Mouse (Mus musculus): ENCODE measurements around the gene Sec16a. TPM values are rescaled to one million over a fixed set of nuclear protein-coding genes. Genes with fewer than 3 reads are reported as not detected.

Sec16a gene
- polyA plus RNA-seq, 1 experiment from 2014 or later, result 21.4 TPM

GRCm38 (mm10) chr2:26359983-26360382 is 85.0 kb downstream of the Sec16a start:
- Histone ChIP-seq H3K27ac (replicated peaks) (no peak overlapping the region), H3K36me3 (peaks cover 29% of the 10 kb centered on the region), H3K9me3 (replicated peaks) (no peaks in the 10 kb centered on the region), H3K27me3 (ENCODE audit: low read depth, poor library complexity, severe bottlenecking) (no peaks in the 10 kb centered on the region), H3K4me1 (0 out of 2 replicates have a peak, but pooled peaks cover 6% of the 10 kb centered on the region), H3K4me3 (no peak overlapping the region)
- 89% methylated on average over 6 of the region's 6 CpGs for WGBS
- DNase-seq (ENCODE audit: low spot score), result no peak

Small RNAs within 50 kb of the gene (microRNA-seq; reads per million reads assigned to microRNA genes)
- 2.1 reads per million for gene Mir6996

Other genes with a start within 250 kb of the Sec16a start
- gene Lhx3, start 236.9 kb downstream of the Sec16a start, polyA plus RNA-seq (2016; fragmentation: Nextera tagmentation; extraction: Ambion mirVana), result 0.35 and 0.49 TPM in 2 replicates
- gene Qsox2, start 207.7 kb downstream of the Sec16a start, polyA plus RNA-seq (2016; fragmentation: Nextera tagmentation; extraction: Ambion mirVana), result 21.0 and 21.3 TPM in 2 replicates
- 0.02 and 0.07 TPM in 2 replicates for gene Ccdc187, start 150.7 kb downstream of the Sec16a start, polyA plus RNA-seq (2016; fragmentation: Nextera tagmentation; extraction: Ambion mirVana)
- gene Gpsm1, start 129.7 kb downstream of the Sec16a start, polyA plus RNA-seq (2016; fragmentation: Nextera tagmentation; extraction: Ambion mirVana), result 87.6 and 103 TPM in 2 replicates
- gene Dnlz, start 93.1 kb downstream of the Sec16a start, polyA plus RNA-seq (2016; fragmentation: Nextera tagmentation; extraction: Ambion mirVana), result 35.1 and 39.2 TPM in 2 replicates
- gene Card9, start 84.3 kb downstream of the Sec16a start, polyA plus RNA-seq (2016; fragmentation: Nextera tagmentation; extraction: Ambion mirVana), result 0.77 and 1.9 TPM in 2 replicates
- gene Snapc4, start 64.6 kb downstream of the Sec16a start, polyA plus RNA-seq (2016; fragmentation: Nextera tagmentation; extraction: Ambion mirVana), result 32.5 and 34.4 TPM in 2 replicates
- gene Entr1, start 55.9 kb downstream of the Sec16a start, polyA plus RNA-seq (2016; fragmentation: Nextera tagmentation; extraction: Ambion mirVana), result 128 and 132 TPM in 2 replicates
- 156 TPM in 2 replicates for gene Pmpca, start 55.9 kb downstream of the Sec16a start, polyA plus RNA-seq (2016; fragmentation: Nextera tagmentation; extraction: Ambion mirVana)
- gene Inpp5e, start 36.0 kb downstream of the Sec16a start, polyA plus RNA-seq (2016; fragmentation: Nextera tagmentation; extraction: Ambion mirVana), result 23.4 and 31.3 TPM in 2 replicates
- 30.1 and 38.3 TPM in 2 replicates for gene Notch1, start 71.4 kb upstream of the Sec16a start, polyA plus RNA-seq (2016; fragmentation: Nextera tagmentation; extraction: Ambion mirVana)
- gene Egfl7, start 134.8 kb upstream of the Sec16a start, polyA plus RNA-seq (2016; fragmentation: Nextera tagmentation; extraction: Ambion mirVana), result 68.5 and 85.7 TPM in 2 replicates
- not detected in 2 replicates for gene Gm20532, start 141.4 kb upstream of the Sec16a start, polyA plus RNA-seq (2016; fragmentation: Nextera tagmentation; extraction: Ambion mirVana)
- 9.0 and 10.6 TPM in 2 replicates for gene Agpat2, start 159.2 kb upstream of the Sec16a start, polyA plus RNA-seq (2016; fragmentation: Nextera tagmentation; extraction: Ambion mirVana)
- gene Fam69b, start 183.2 kb upstream of the Sec16a start, polyA plus RNA-seq (2016; fragmentation: Nextera tagmentation; extraction: Ambion mirVana), result 36.4 and 51.4 TPM in 2 replicates
- not detected in 2 replicates for gene Lcn4, start 226.1 kb upstream of the Sec16a start, polyA plus RNA-seq (2016; fragmentation: Nextera tagmentation; extraction: Ambion mirVana)